Mouse (Mus musculus) neural tube, embryonic 11.5 days (tissue): ENCODE measurements around the gene Map3k1. TPM values are rescaled to one million over a fixed set of nuclear protein-coding genes. Genes with fewer than 3 reads are reported as not detected.

Experiments used
- ATAC-seq: fragments of 200-750 bp; cut with Nextera tagmentation; 2 replicates; pipeline ENCODE4 v1.8.0; 2017; ENCODE audit warnings: moderate number of reproducible peaks, mild to moderate bottlenecking, moderate TSS enrichment, moderate library complexity; ENCODE audit not compliant: insufficient read depth, low FRiP score, low TSS enrichment
- DNase-seq: peaks from one replicate; pipeline ENCODE4 v3.0.0-alpha.2; 2015; ENCODE audit warnings: low spot score
- H3K27ac ChIP-seq: fragments of 300-500 bp; sonication (generic); 2 replicates; pipeline ENCODE4 v1.5.1; 2014; ENCODE audit warnings: low read depth, mild to moderate bottlenecking, low read length
- H3K27me3 ChIP-seq: fragments of 300-500 bp; sonication (generic); 2 replicates; pipeline ENCODE4 v1.6.1; 2014; ENCODE audit warnings: mild to moderate bottlenecking, low read length, mixed read lengths; ENCODE audit not compliant: control insufficient read depth, insufficient read depth
- H3K36me3 ChIP-seq: fragments of 300-500 bp; sonication (generic); 2 replicates; pipeline ENCODE4 v1.6.1; 2014; ENCODE audit warnings: mild to moderate bottlenecking, low read length, moderate library complexity, mixed read lengths; ENCODE audit not compliant: control insufficient read depth, insufficient read depth
- H3K4me1 ChIP-seq: fragments of 300-500 bp; sonication (generic); 2 replicates; pipeline ENCODE4 v1.6.1; 2014; ENCODE audit warnings: low read length, mixed read lengths; ENCODE audit not compliant: control insufficient read depth, insufficient read depth
- H3K4me2 ChIP-seq: fragments of 300-500 bp; sonication (generic); 2 replicates; pipeline ENCODE4 v1.6.1; 2014; ENCODE audit warnings: low read depth, mild to moderate bottlenecking, moderate library complexity
- H3K4me3 ChIP-seq: fragments of 300-500 bp; sonication (generic); 2 replicates; pipeline ENCODE4 v1.5.1; 2014; ENCODE audit warnings: low read depth, low read length
- H3K9ac ChIP-seq: fragments of 300-500 bp; sonication (generic); 2 replicates; pipeline ENCODE4 v1.6.1; 2014; ENCODE audit warnings: mild to moderate bottlenecking, low read length
- H3K9me3 ChIP-seq: fragments of 300-500 bp; sonication (generic); 2 replicates; pipeline ENCODE4 v1.6.1; 2016; ENCODE audit warnings: low read length; ENCODE audit not compliant: control insufficient read depth
- WGBS: fragments of 180-500 bp; shearing (Covaris S2); extraction: QIAGEN DNeasy Blood & Tissue Kit; methylation state at CpG from one replicate; pipeline ENCODE4 v1.1.7; 2014; 5-methylcytosine and 5-hydroxymethylcytosine counted together
- polyA plus RNA-seq: library from polyadenylated mRNA; unstranded; fragments of >200 nt; fragmentation: Nextera tagmentation; extraction: Ambion mirVana; gene quantifications from 2 replicates; pipeline ENCODE4 v1.2.1, GENCODE M21; 2014

The Map3k1 gene
- polyA plus RNA-seq, 1 experiment from 2014 or later, result 13.9 TPM

DNA sequence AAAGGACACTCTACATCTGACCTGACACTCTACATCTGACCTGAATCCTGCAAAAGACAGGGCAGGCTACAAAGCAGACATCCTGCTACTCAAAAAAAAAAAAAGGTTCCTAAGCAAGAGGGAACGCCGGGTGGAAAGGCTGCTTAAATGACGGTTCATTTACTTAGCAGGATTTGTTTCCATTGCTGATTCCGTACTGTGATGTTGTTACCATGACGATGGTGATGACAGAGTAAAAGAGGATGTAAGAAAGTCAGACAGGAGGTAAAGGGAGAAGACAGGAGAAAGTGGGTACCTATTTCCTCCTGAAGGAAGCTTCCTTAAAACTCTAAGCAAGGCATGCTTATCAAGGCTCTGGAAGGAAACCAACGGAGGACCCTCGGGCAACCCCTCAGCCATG is 31.6 kb downstream of the Map3k1 start:
- no peaks in the 10 kb centered on the region for H3K27me3 ChIP-seq
- H3K9ac ChIP-seq, result no peak overlapping the region
- no peaks in the 10 kb centered on the region for H3K9me3 ChIP-seq
- no peak overlapping the region for H3K4me2 ChIP-seq
- WGBS, result 76% methylated on average over 7 of the region's 7 CpGs
- no peak overlapping the region for H3K27ac ChIP-seq
- no peaks in the 10 kb centered on the region for H3K36me3 ChIP-seq
- ATAC-seq (no peak), DNase-seq (no peak)
- H3K4me3 ChIP-seq, result no peak overlapping the region
- H3K4me1 ChIP-seq, result no peaks in the 10 kb centered on the region

DNA sequence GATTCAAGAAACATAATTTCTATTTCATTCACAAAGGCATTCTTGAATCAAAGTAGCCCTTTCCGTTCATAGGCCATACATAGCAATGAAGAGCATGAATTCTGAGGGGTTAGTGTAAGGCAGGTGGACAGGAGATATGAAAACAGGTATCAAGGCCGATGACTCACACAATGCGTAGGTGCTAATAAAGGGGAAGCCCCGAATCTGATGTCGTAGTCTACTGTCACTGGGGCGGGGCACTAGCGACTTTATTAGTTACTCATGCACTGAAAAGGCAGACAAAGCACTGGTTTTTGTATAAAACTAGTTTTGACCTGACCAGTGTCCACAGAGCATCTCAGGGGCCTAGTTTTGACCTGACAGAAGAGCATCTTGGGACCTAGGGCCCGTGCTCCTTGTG is 36.7 kb downstream of the Map3k1 start:
- Histone ChIP-seq H3K27ac (no peak overlapping the region), H3K4me3 (no peak overlapping the region), H3K4me2 (no peak overlapping the region), H3K36me3 (no peaks in the 10 kb centered on the region), H3K27me3 (no peaks in the 10 kb centered on the region), H3K4me1 (no peaks in the 10 kb centered on the region), H3K9ac (no peak overlapping the region), H3K9me3 (no peaks in the 10 kb centered on the region)
- 95% methylated on average over 8 of the region's 8 CpGs for WGBS
- DNase-seq (no peak), ATAC-seq (no peak)

GRCm38 (mm10) chr13:111771232-111771631 is 37.6 kb downstream of the Map3k1 start:
- Histone ChIP-seq H3K9me3 (no peaks in the 10 kb centered on the region), H3K4me1 (no peaks in the 10 kb centered on the region), H3K27ac (no peak overlapping the region), H3K36me3 (no peaks in the 10 kb centered on the region), H3K27me3 (no peaks in the 10 kb centered on the region), H3K9ac (no peak overlapping the region), H3K4me3 (no peak overlapping the region), H3K4me2 (no peak overlapping the region)
- DNase-seq (peak; percentile 27), ATAC-seq (no peak)
- WGBS, result 72% methylated on average over 7 of the region's 7 CpGs

DNA sequence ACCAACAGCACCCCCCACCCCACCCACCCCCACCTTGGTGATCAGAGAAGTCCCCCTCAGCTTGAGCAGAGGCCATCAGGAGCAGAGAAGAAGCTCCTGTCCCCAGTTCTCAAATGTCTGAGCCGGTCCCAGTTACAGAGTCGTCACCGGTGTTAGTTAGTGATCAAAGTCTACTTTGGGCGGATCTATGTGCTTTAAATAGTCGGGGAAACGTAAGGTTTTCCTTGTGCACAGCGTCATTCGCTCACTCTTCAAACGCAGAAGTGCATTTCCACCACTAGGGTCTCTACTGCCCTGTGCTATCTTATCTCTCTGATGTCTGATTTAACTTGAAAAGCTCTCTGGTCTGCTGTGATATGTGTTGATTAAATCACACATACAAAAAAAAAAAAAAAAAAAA is 38.0 kb downstream of the Map3k1 start:
- Histone ChIP-seq H3K9me3 (no peaks in the 10 kb centered on the region), H3K4me3 (no peak overlapping the region), H3K27ac (no peak overlapping the region), H3K27me3 (no peaks in the 10 kb centered on the region), H3K36me3 (no peaks in the 10 kb centered on the region), H3K4me1 (no peaks in the 10 kb centered on the region), H3K4me2 (no peak overlapping the region), H3K9ac (no peak overlapping the region)
- WGBS, result 98% methylated on average over 9 of the region's 9 CpGs
- no peak for ATAC-seq
- DNase-seq, result no peak

DNA sequence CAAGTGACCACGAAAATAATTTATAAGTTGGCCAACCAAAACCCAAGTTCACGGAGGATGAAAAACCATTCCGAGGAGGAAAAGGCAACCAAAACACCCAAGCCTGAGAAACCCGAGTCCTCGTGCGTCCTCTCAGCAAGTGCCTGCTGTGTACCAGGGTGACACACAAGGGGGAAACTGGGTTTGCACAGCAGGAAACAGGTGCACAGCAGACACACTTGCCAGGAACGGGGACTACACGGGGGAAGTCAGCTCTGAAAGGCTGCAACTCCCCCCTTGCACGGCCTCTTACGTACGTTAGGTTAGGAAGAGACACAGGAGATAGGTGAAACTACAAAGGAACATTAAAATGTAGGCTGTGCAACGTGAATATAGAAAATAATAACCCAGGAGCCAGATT is 46.3 kb downstream of the Map3k1 start:
- Histone ChIP-seq H3K9me3 (no peaks in the 10 kb centered on the region), H3K36me3 (peaks cover 19% of the 10 kb centered on the region), H3K9ac (no peak overlapping the region), H3K4me2 (no peak overlapping the region), H3K27ac (no peak overlapping the region), H3K4me1 (no peaks in the 10 kb centered on the region), H3K27me3 (no peaks in the 10 kb centered on the region), H3K4me3 (no peak overlapping the region)
- DNase-seq, result no peak
- 94% methylated on average over 12 of the region's 12 CpGs for WGBS
- no peak for ATAC-seq

DNA sequence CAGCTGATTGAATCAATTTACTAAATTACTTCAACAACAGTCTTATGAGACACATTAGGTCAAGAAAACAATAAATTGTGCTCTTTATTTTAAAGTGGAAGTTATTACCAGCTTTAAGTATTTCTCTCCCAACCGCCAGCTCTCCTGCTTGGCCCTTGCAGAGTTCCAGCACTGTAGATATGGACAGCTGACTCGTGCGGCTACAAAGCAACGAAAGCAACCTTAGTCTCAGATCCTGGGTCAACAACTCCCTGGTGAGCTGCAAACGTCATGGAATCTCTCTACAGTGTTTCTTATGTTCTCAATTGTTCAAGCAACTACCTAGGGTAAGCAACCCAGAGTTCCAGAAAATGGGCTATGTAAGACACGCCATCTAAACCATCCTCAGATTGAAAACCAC is 51.8 kb downstream of the Map3k1 start:
- DNase-seq (no peak), ATAC-seq (no peak)
- H3K27me3 ChIP-seq, result no peaks in the 10 kb centered on the region
- H3K9me3 ChIP-seq, result no peaks in the 10 kb centered on the region
- no peak overlapping the region for H3K4me3 ChIP-seq
- H3K27ac ChIP-seq, result no peak overlapping the region
- H3K4me1 ChIP-seq, result no peaks in the 10 kb centered on the region
- no peak overlapping the region for H3K9ac ChIP-seq
- H3K4me2 ChIP-seq, result no peak overlapping the region
- H3K36me3 ChIP-seq, result peaks cover 36% of the 10 kb centered on the region
- WGBS, result 91% methylated on average over 6 of the region's 6 CpGs

- no peak overlapping the region for H3K4me3 ChIP-seq
- no peaks in the 10 kb centered on the region for H3K27me3 ChIP-seq
- no peaks in the 10 kb centered on the region for H3K9me3 ChIP-seq
- no peaks in the 10 kb centered on the region for H3K4me1 ChIP-seq
- H3K36me3 ChIP-seq, result peaks cover 37% of the 10 kb centered on the region
- 95% methylated on average over 15 of the region's 15 CpGs for WGBS
- no peak overlapping the region for H3K9ac ChIP-seq
- ATAC-seq, result no peak
- no peak overlapping the region for H3K27ac ChIP-seq
- DNase-seq, result no peak
- H3K4me2 ChIP-seq, result no peak overlapping the region
Measured at GRCm38 (mm10) chr13:111755937-111756336, 52.9 kb downstream of the Map3k1 start.

DNA sequence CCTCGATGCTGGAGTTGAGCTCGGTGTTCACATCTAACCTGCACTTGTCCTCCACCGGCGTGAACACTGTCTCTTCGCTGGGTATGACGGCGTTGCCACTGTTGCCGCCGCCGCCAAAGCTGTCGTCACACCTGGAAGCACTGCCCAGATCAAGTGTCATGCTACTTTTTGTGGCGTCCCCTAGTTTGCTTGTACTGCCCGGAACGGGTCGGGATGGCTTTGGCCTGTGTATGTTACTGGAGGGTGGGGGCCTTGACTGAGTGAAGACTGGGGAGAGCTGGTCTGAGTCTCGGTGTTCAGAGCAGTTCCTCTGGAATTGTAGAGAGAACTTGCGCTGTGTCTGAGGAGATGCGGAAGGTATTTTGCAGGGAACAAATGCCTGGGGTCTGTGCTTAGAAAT is 53.4 kb downstream of the Map3k1 start:
- no peak overlapping the region for H3K4me2 ChIP-seq
- peaks cover 34% of the 10 kb centered on the region for H3K36me3 ChIP-seq
- H3K4me1 ChIP-seq, result no peaks in the 10 kb centered on the region
- H3K9me3 ChIP-seq, result no peaks in the 10 kb centered on the region
- H3K9ac ChIP-seq, result no peak overlapping the region
- WGBS, result 99% methylated on average over 18 of the region's 18 CpGs
- H3K4me3 ChIP-seq, result no peak overlapping the region
- DNase-seq (no peak), ATAC-seq (no peak)
- H3K27me3 ChIP-seq, result no peaks in the 10 kb centered on the region
- H3K27ac ChIP-seq, result no peak overlapping the region

DNA sequence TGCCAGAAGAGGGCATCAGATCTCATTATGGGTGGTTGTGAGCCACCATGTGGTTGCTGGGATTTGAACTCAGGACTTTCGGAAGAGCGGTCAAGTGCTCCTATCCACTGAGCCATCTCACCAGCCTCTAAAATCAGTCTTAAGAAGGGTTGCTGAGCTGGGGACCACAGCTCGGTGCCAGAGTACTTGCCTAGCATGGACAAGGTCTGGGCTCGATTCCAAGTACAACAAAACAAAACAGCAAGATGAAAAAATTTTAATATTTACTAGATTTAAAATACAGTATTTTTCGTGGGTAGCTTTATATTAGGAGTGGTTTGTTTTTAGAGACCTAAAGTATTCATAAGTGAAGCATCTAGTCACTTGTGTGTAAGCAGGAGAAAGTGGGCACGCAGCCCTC is 55.5 kb downstream of the Map3k1 start:
- Histone ChIP-seq H3K9ac (no peak overlapping the region), H3K4me1 (no peaks in the 10 kb centered on the region), H3K27me3 (no peaks in the 10 kb centered on the region), H3K9me3 (no peaks in the 10 kb centered on the region), H3K4me2 (no peak overlapping the region), H3K27ac (no peak overlapping the region), H3K36me3 (peaks cover 36% of the 10 kb centered on the region), H3K4me3 (no peak overlapping the region)
- 95% methylated on average over 6 of the region's 6 CpGs for WGBS
- ATAC-seq (no peak), DNase-seq (no peak)
